Mouse (Mus musculus): ENCODE results near the gene Trat1. TPM values are rescaled to one million over a fixed set of nuclear protein-coding genes. Genes with fewer than 3 reads are reported as not detected.

The Trat1 gene
- total RNA-seq (2023) = 1 to 10 TPM in 1 of 2 experiments, under 1 TPM in 1; 0.36 to 1.9 TPM

DNA sequence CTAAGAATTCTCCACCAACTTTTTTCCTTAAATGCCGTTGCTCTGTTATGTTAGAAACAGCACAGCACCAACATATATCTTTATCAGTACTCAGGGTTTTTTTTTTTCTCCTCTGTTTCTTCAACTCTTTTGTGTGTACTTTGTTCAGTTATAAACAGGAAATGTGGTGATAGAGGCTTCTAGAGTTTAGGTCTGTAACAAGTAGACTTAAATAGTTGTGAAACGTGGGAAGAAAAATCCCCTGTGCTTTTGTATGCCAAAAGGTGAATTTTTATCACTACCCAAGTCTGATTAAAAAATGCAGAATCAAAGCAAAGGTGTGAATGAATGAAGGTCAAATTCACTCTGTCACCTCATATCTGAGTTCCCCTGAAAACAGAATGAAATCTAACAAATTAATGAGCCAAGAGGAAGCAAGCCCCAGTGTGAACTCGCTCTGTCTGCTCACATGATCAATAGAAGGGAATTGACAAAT, at the start of gene Trat1:
TSS of gene Trat1 (minus strand) at position 51 of the 475 bp plus-strand sequence.

DNA sequence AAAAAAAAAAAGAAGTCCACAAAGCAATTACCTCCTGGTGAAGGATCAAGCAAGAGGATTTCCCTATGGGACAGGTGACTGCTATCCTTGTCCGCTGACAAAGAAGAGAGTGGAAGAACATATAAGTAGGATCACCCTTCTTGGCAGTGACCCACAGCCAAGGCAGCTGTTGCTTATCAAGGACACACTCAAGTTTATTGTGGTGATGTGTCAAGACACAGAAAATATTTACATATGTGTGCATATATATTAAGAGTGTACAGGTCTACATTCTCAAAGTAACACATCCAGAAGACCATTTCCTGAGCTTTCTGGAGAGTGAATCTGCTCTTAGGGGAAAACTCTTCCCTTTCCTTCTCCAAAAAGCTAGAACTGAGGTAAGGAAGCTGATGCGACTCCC, 44.9 kb upstream of the Trat1 start, which contains the start of gene Retnlb:
TSS of gene Retnlb (plus strand) at position 162 of the 400 bp plus-strand sequence.

Other genes starting within 250 kb of the Trat1 start
- not detected for gene Retnlb, start 44.8 kb upstream of the Trat1 start, total RNA-seq (2023)
- gene Retnla, start 70.5 kb upstream of the Trat1 start, total RNA-seq (2023) = not detected
- 1 to 10 TPM; 1.8 to 5.1 TPM for gene Retnlg, start 100.6 kb upstream of the Trat1 start, total RNA-seq (2023)
- 10 to 100 TPM; 12.3 to 18.4 TPM for gene Dzip3, start 222.1 kb upstream of the Trat1 start, total RNA-seq (2023)
- 1 to 10 TPM; 6.9 to 7.5 TPM for gene Cip2a, start 222.2 kb upstream of the Trat1 start, total RNA-seq (2023)

Data from B cell, adult 67 days (primary cell).